ENCODE assay signal across 9 mouse cellular contexts in genomic region chr16:64754743-64755139, GRCm38 (mm10). TPM values are rescaled to one million over a fixed set of nuclear protein-coding genes. Genes with fewer than 3 reads are reported as not detected.
DNase-seq lines count a peak whose midpoint lies in the region; ATAC-seq and TF ChIP-seq lines count a peak whose summit lies in the region.
"Had no signal": no experiment of that assay in that cellular context is flagged by ENCODE, and none has a peak within 500 bp of the region (broad histone marks: within the 10 kb centered on the region; RNA-seq: fewer than 3 reads in every experiment).

No protein-coding gene starts in this region.

- TF ChIP-seq POLR2A in MEL (IDR thresholded peaks at IDR 0.05; ENCODE audit: control insufficient read depth in 1 of 2, insufficient read depth in 1 of 2, low read depth in 1 of 2, low read length in 2 of 2, poor library complexity in 1 of 2): no peak

- no peaks in the 10 kb centered on the region for H3K36me3 ChIP-seq in kidney, embryonic 14.5 days (ENCODE audit: control insufficient read depth, insufficient read depth, low read length)
- H3K36me3 ChIP-seq in kidney, embryonic 15.5 days: no peaks in the 10 kb centered on the region
- H3K36me3 ChIP-seq in MEL (ENCODE audit: control insufficient read depth in 1 of 2, insufficient read depth in 2 of 2, low read length in 2 of 2): peaks cover 0 to 23% of the 10 kb centered on the region in 2 experiments; a peak in 2 of 4 replicates
- H3K36me3 ChIP-seq: limb, embryonic 12.5 days had no signal

- H3K4me3 ChIP-seq in kidney, embryonic 14.5 days (ENCODE audit: low read length): no peak overlapping the region
- H3K4me3 ChIP-seq in kidney, embryonic 15.5 days (replicated peaks): no peak overlapping the region
- no peak overlapping the region for H3K4me3 ChIP-seq in MEL (ENCODE audit: control insufficient read depth in 1 of 2, insufficient read depth in 1 of 2, low read depth in 2 of 2, low read length in 2 of 2)
- H3K4me3 ChIP-seq: limb, embryonic 12.5 days had no signal

- TF ChIP-seq EP300 in MEL (IDR thresholded peaks at IDR 0.05; ENCODE audit: low read depth in 1 of 2, low read length in 2 of 2): no peak

- no peak overlapping the region for H3K27ac ChIP-seq in kidney, embryonic 14.5 days (ENCODE audit: low read depth, low read length)
- H3K27ac ChIP-seq in kidney, embryonic 15.5 days: no peak overlapping the region
- H3K27ac ChIP-seq in MEL (ENCODE audit: control insufficient read depth, low read depth, low read length): no peak overlapping the region
- H3K27ac ChIP-seq: limb, embryonic 12.5 days had no signal

- no peaks in the 10 kb centered on the region for H3K4me1 ChIP-seq in kidney, embryonic 14.5 days (ENCODE audit: control insufficient read depth, insufficient read depth, low read length)
- 0 out of 2 replicates have a peak, but pooled peaks cover 3% of the 10 kb centered on the region for H3K4me1 ChIP-seq in kidney, embryonic 15.5 days
- H3K4me1 ChIP-seq in MEL (ENCODE audit: control insufficient read depth in 1 of 2, insufficient read depth in 2 of 2, low read length in 2 of 2): peaks cover 9 to 11% of the 10 kb centered on the region in 2 experiments
- H3K4me1 ChIP-seq: limb, embryonic 12.5 days had no signal

- H3K9me3 ChIP-seq in kidney, embryonic 14.5 days (ENCODE audit: control insufficient read depth, low read length): no peaks in the 10 kb centered on the region
- 0 out of 2 replicates have a peak, but pooled peaks cover 3% of the 10 kb centered on the region for H3K9me3 ChIP-seq in kidney, embryonic 15.5 days (replicated peaks)
- no peaks in the 10 kb centered on the region for H3K9me3 ChIP-seq in MEL (replicated peaks; ENCODE audit: insufficient read depth, low read length)

- TF ChIP-seq RAD21 in MEL (IDR thresholded peaks at IDR 0.05; ENCODE audit: low read depth, low read length): peak; percentile 89

- WGBS in kidney, embryonic 14.5 days: 43% methylated on average over 3 of the region's 3 CpGs
- 37% methylated on average over 3 of the region's 3 CpGs for WGBS in kidney, embryonic 15.5 days

- no peaks in the 10 kb centered on the region for H3K79me2 ChIP-seq in MEL (ENCODE audit: control insufficient read depth, insufficient read depth, low read length, poor library complexity)

- peak; percentile 69; the same call in 1 of the 2 replicates for ATAC-seq in kidney, embryonic 14.5 days (ENCODE audit: low FRiP score, low TSS enrichment)
- ATAC-seq in kidney, embryonic 15.5 days (replicated peaks; ENCODE audit: low FRiP score): no peak
- no peak for ATAC-seq in activated CD4-positive, CD25-positive, alpha-beta regulatory T cell, adult 4 months

- H3K9ac ChIP-seq in kidney, embryonic 14.5 days (ENCODE audit: low read depth, low read length): no peak overlapping the region
- no peak overlapping the region for H3K9ac ChIP-seq in kidney, embryonic 15.5 days
- no peak overlapping the region for H3K9ac ChIP-seq in MEL (ENCODE audit: control insufficient read depth, low read depth, low read length, poor library complexity, severe bottlenecking)
- H3K9ac ChIP-seq: limb, embryonic 12.5 days had no signal

- DNase-seq in MEL (ENCODE audit: low read depth, low spot score): peak; percentile 58
- peak; percentile 39 for DNase-seq in embryo, embryonic 9.5 days (ENCODE audit: extremely low spot score)
- DNase-seq in kidney, postnatal 36 days: peak; percentile 12 to 21
- DNase-seq in cerebellum, adult 11 months: no peak
- no peak for DNase-seq in right cerebral cortex, postnatal 14 days

- no peaks in the 10 kb centered on the region for H3K27me3 ChIP-seq in kidney, embryonic 14.5 days (ENCODE audit: control insufficient read depth, insufficient read depth, low read length)
- H3K27me3 ChIP-seq in kidney, embryonic 15.5 days: no peaks in the 10 kb centered on the region
- no peaks in the 10 kb centered on the region for H3K27me3 ChIP-seq in MEL (ENCODE audit: control insufficient read depth in 1 of 2, insufficient read depth in 2 of 2, low read length in 2 of 2)
- H3K27me3 ChIP-seq: limb, embryonic 12.5 days had no signal

- no peak overlapping the region for H3K4me2 ChIP-seq in kidney, embryonic 14.5 days (replicated peaks; ENCODE audit: low read depth, low read length)
- no peak overlapping the region for H3K4me2 ChIP-seq in kidney, embryonic 15.5 days
- H3K4me2 ChIP-seq: limb, embryonic 12.5 days had no signal

- TF ChIP-seq CTCF in MEL (IDR thresholded peaks at IDR 0.05 in 2 of 3, conservative IDR thresholded peaks at IDR 0.05 in 1 of 3; ENCODE audit: control insufficient read depth in 1 of 3, insufficient read depth in 1 of 3, low read depth in 2 of 3, low read length in 3 of 3, poor library complexity in 1 of 3, severe bottlenecking in 1 of 3): peak; percentile 40 to 85 (median 56); a peak in 5 of 6 replicates

TF ChIP-seq in MEL, 35 proteins besides CTCF, POLR2A, EP300 and RAD21:
- TF ChIP-seq ZC3H11A (IDR thresholded peaks at IDR 0.05; ENCODE audit: low read depth, low read length) (peak; percentile 93), CHD1 (IDR thresholded peaks at IDR 0.05; ENCODE audit: low read depth, low read length) (no peak), UBTF (IDR thresholded peaks at IDR 0.05; ENCODE audit: borderline replicate concordance, insufficient read depth, low read depth, low read length) (no peak), SMC3 (IDR thresholded peaks at IDR 0.05; ENCODE audit: low read depth, low read length) (peak; percentile 86), ETS1 (IDR thresholded peaks at IDR 0.05; ENCODE audit: low read depth, low read length) (no peak), USF2 (IDR thresholded peaks at IDR 0.05; ENCODE audit: borderline replicate concordance in 1 of 2, insufficient read depth in 1 of 2, low read depth in 1 of 2, low read length in 2 of 2) (no peak)

RNA-seq across cellular contexts. Expression of gene 4930453N24Rik, which starts 16.2 kb away (rescaled TPM):
- polyA plus RNA-seq in kidney, embryonic 14.5 days (2014; fragmentation: Nextera tagmentation; extraction: Ambion mirVana): 25.3 and 25.4 TPM in 2 replicates
- polyA plus RNA-seq in kidney, embryonic 15.5 days (2015; fragmentation: Nextera tagmentation; extraction: Ambion mirVana): 21.8 and 23.7 TPM in 2 replicates
- total RNA-seq in MEL (2012; rRNA removed): 20.5 and 23.8 TPM in 2 replicates
- 10 to 100 TPM in 1 of 2 experiments, not detected in 1; 19.4 TPM for polyA plus RNA-seq in MEL (2012; ENCODE audit: insufficient read depth in 1 of 2, insufficient read length in 2 of 2, low read depth in 1 of 2, low replicate concordance in 2 of 2, missing spikeins in 1 of 2)
- polyA plus RNA-seq in activated CD4-positive, CD25-positive, alpha-beta regulatory T cell, adult 4 months (2017; shearing (Covaris generic)): 10 to 100 TPM; 20.3 to 25.6 TPM

Comparison
In these comparisons a context has a peak if more than half of its experiments do, and no peak if none do; other contexts are left out.
1. DNase-seq: peak in MEL (single experiment), embryo, embryonic 9.5 days (single experiment) and kidney, postnatal 36 days (2 of 2); none in cerebellum, adult 11 months (single experiment) and right cerebral cortex, postnatal 14 days (single experiment).